ENCODE assay signal across 24 mouse cellular contexts in the genomic region with DNA sequence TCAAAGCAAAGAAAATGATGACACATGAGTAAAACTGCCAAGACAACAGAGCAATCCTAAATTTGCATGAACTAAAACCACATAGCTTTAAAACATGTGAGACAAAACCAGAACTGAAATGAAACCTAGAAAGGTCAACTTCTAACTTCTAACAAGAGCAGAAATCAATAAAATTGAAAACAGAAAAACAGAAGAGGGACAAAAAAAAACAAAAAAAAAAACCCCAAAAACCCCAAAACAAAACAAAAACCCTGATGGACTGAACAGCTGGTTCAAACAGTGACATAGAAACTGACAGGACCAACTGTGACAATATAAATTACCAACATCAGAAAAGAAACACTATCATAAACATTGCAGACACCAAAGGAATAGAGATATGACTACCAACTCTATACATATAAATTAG.
"Had no signal": no experiment of that assay in that cellular context is flagged by ENCODE, and none has a peak within 500 bp of the region (broad histone marks: within the 10 kb centered on the region; RNA-seq: fewer than 3 reads in every experiment).

No protein-coding gene starts in this region.

- DNase-seq: gastrocnemius, postnatal 14 days; gastrocnemius, postnatal 36 days; heart, adult 2 months; heart, postnatal 14 days; heart, postnatal 36 days; kidney, adult 11 months; kidney, adult 2 months; kidney, adult 9 months; kidney, postnatal 14 days; kidney, postnatal 36 days; liver had no signal

- H3K4me3 ChIP-seq: heart, adult 2 months; heart, embryonic 13.5 days; heart, embryonic 15.5 days; hindbrain, embryonic 13.5 days; hindbrain, embryonic 15.5 days; kidney, embryonic 15.5 days; left cerebral cortex, adult 2 months; limb, embryonic 10.5 days; limb, embryonic 12.5 days had no signal

- H3K9me3 ChIP-seq: heart, embryonic 13.5 days; heart, embryonic 15.5 days; hindbrain, embryonic 13.5 days; hindbrain, embryonic 15.5 days; kidney, embryonic 15.5 days; limb, embryonic 10.5 days; limb, embryonic 12.5 days had no signal

- H3K27me3 ChIP-seq: heart, embryonic 13.5 days; heart, embryonic 15.5 days; hindbrain, embryonic 13.5 days; hindbrain, embryonic 15.5 days; kidney, embryonic 15.5 days; limb, embryonic 12.5 days had no signal

- H3K9ac ChIP-seq: heart, embryonic 13.5 days; heart, embryonic 15.5 days; hindbrain, embryonic 13.5 days; hindbrain, embryonic 15.5 days; kidney, embryonic 15.5 days; limb, embryonic 12.5 days had no signal

- ATAC-seq: hindbrain, postnatal 0 days; intestine, embryonic 16.5 days had no signal

- H3K4me1 ChIP-seq: kidney, embryonic 15.5 days; limb, embryonic 10.5 days; limb, embryonic 12.5 days had no signal

- H3K4me2 ChIP-seq: heart, embryonic 11.5 days; heart, embryonic 13.5 days; heart, embryonic 15.5 days; hindbrain, embryonic 13.5 days; hindbrain, embryonic 15.5 days; kidney, embryonic 15.5 days; limb, embryonic 12.5 days; liver, embryonic 11.5 days had no signal

- H3K27ac ChIP-seq: heart, adult 2 months; heart, embryonic 13.5 days; heart, embryonic 15.5 days; hindbrain, embryonic 13.5 days; hindbrain, embryonic 15.5 days; hindbrain, postnatal 0 days; kidney, embryonic 15.5 days; kidney, postnatal 0 days; left cerebral cortex, adult 2 months; limb, embryonic 10.5 days; limb, embryonic 12.5 days had no signal
